ENCODE assay signal across 18 mouse cellular contexts in genomic region chr16:30722372-30722771, GRCm38 (mm10).
A peak's percentile ranks its signal among the peaks of the same experiment; 100 is the strongest.
DNase-seq lines count a peak whose midpoint lies in the region; ATAC-seq and TF ChIP-seq lines count a peak whose summit lies in the region.
"Had no signal": no experiment of that assay in that cellular context is flagged by ENCODE, and none has a peak within 500 bp of the region (broad histone marks: within the 10 kb centered on the region; RNA-seq: fewer than 3 reads in every experiment).

No protein-coding gene starts in this region.

- ATAC-seq in hematopoietic stem cell, adult 5-6 weeks (replicated peaks in 1 of 2; ENCODE audit: insufficient read depth in 1 of 2, low FRiP score in 2 of 2, low TSS enrichment in 1 of 2, low read depth in 1 of 2, poor library complexity in 2 of 2, severe bottlenecking in 2 of 2): peak; percentile 54 to 85
- ATAC-seq: intestine, postnatal 0 days; midbrain, embryonic 13.5 days had no signal

- WGBS in heart, adult 2 months: 48% methylated on average over 3 of the region's 3 CpGs

- peaks cover 2% of the 10 kb centered on the region; the same call in 1 of the 2 replicates for H3K4me1 ChIP-seq in heart, adult 2 months (ENCODE audit: control insufficient read depth, insufficient read depth, low read length)
- H3K4me1 ChIP-seq in CH12.LX (ENCODE audit: control insufficient read depth in 1 of 2, insufficient read depth in 2 of 2): peaks cover 9 to 28% of the 10 kb centered on the region in 2 experiments
- H3K4me1 ChIP-seq: midbrain, embryonic 13.5 days had no signal

- peak; percentile 36 to 49 for DNase-seq in heart, adult 2 months
- no peak for DNase-seq in heart, postnatal 4 days
- DNase-seq in CH12.LX (ENCODE audit: extremely low read depth): peak; percentile 61
- DNase-seq in thymus, postnatal 14 days: peak; percentile 39
- DNase-seq in embryo, embryonic 10 days (ENCODE audit: low spot score): no peak
- DNase-seq in kidney, postnatal 36 days: no peak
- DNase-seq in layer of hippocampus, postnatal 14 days (ENCODE audit: low spot score in 2 of 2): no peak
- DNase-seq: cerebellum, postnatal 14 days; heart, postnatal 36 days; layer of hippocampus, adult 9-11 months; liver; lung, adult 2 months had no signal

- no peak for TF ChIP-seq CTCF in heart, adult 2 months (IDR thresholded peaks at IDR 0.05)
- TF ChIP-seq CTCF in CH12.LX (conservative IDR thresholded peaks at IDR 0.05 in 1 of 2, IDR thresholded peaks at IDR 0.05 in 1 of 2; ENCODE audit: low read depth in 2 of 2, low read length in 2 of 2): no peak

- no peaks in the 10 kb centered on the region for H3K36me3 ChIP-seq in heart, adult 2 months (ENCODE audit: control insufficient read depth, insufficient read depth, low read length)
- H3K36me3 ChIP-seq in CH12.LX (replicated peaks in 1 of 2; ENCODE audit: control insufficient read depth in 1 of 2, insufficient read depth in 1 of 2, low read length in 1 of 2): no peaks in the 10 kb centered on the region
- H3K36me3 ChIP-seq: embryonic facial prominence, embryonic 13.5 days; forebrain, embryonic 10.5 days; midbrain, embryonic 13.5 days had no signal

- peak; percentile 44; the same call in 1 of the 2 replicates for TF ChIP-seq POLR2A in heart, adult 2 months (IDR thresholded peaks at IDR 0.05; ENCODE audit: insufficient read depth, low read depth, low read length)
- no peak for TF ChIP-seq POLR2A in CH12.LX (IDR thresholded peaks at IDR 0.05; ENCODE audit: low read depth, low read length)

- no peak overlapping the region for H3K9ac ChIP-seq in heart, adult 2 months (ENCODE audit: low read depth, low read length)
- no peak overlapping the region for H3K9ac ChIP-seq in CH12.LX (ENCODE audit: insufficient read depth, low read depth)
- H3K9ac ChIP-seq: embryonic facial prominence, embryonic 13.5 days; midbrain, embryonic 13.5 days had no signal

- no peak for TF ChIP-seq RAD21 in CH12.LX (IDR thresholded peaks at IDR 0.05; ENCODE audit: low read depth, low read length)

- no peak overlapping the region for H3K4me2 ChIP-seq in CH12.LX (ENCODE audit: insufficient read depth, low read depth, poor library complexity, severe bottlenecking)
- H3K4me2 ChIP-seq: embryonic facial prominence, embryonic 13.5 days; midbrain, embryonic 13.5 days had no signal

- H3K27ac ChIP-seq in heart, adult 2 months: peak overlapping the region; percentile 50
- no peak overlapping the region for H3K27ac ChIP-seq in CH12.LX (ENCODE audit: insufficient read depth, low read depth)
- H3K27ac ChIP-seq: embryonic facial prominence, embryonic 13.5 days; forebrain, embryonic 10.5 days; kidney, postnatal 0 days; midbrain, embryonic 13.5 days had no signal

- no peak overlapping the region for H3K4me3 ChIP-seq in heart, adult 2 months
- no peak overlapping the region for H3K4me3 ChIP-seq in CH12.LX (replicated peaks in 1 of 3; ENCODE audit: low read depth in 2 of 3, low read length in 2 of 3, poor library complexity in 1 of 3)
- H3K4me3 ChIP-seq: embryonic facial prominence, embryonic 13.5 days; forebrain, embryonic 10.5 days; midbrain, embryonic 13.5 days had no signal

- in situ Hi-C loops in CH12.LX (cut with MboI; ENCODE audit: low pct_ligation_motif_present, low pct_unique_long_range_greater_than_20kb, low sequenced_read_pairs): no loop called here

- H3K79me2 ChIP-seq in heart, adult 2 months (replicated peaks; ENCODE audit: control insufficient read depth, insufficient read depth, low read length): no peaks in the 10 kb centered on the region
- no peaks in the 10 kb centered on the region for H3K79me2 ChIP-seq in CH12.LX (replicated peaks; ENCODE audit: control insufficient read depth, extremely low read depth, insufficient read depth, poor library complexity, severe bottlenecking)

- dilution Hi-C loops in CH12.LX (cut with MboI; ENCODE audit: extremely low pct_ligation_motif_present, extremely low pct_unique_long_range_greater_than_20kb, low sequenced_read_pairs): no loop called here

- H3K9me3 ChIP-seq in CH12.LX (replicated peaks; ENCODE audit: low read length): peaks cover 2% of the 10 kb centered on the region
- H3K9me3 ChIP-seq: forebrain, embryonic 10.5 days; midbrain, embryonic 13.5 days had no signal

- TF ChIP-seq EP300 in heart, adult 2 months (IDR thresholded peaks at IDR 0.05; ENCODE audit: insufficient read depth, low read depth, low read length): peak; percentile 55; the same call in 1 of the 2 replicates
- no peak for TF ChIP-seq EP300 in CH12.LX (IDR thresholded peaks at IDR 0.05; ENCODE audit: low read length)

- H3K27me3 ChIP-seq in heart, adult 2 months (ENCODE audit: control insufficient read depth, insufficient read depth, low read length): no peaks in the 10 kb centered on the region
- no peaks in the 10 kb centered on the region for H3K27me3 ChIP-seq in CH12.LX (replicated peaks)
- H3K27me3 ChIP-seq: embryonic facial prominence, embryonic 13.5 days; midbrain, embryonic 13.5 days had no signal

- intact Hi-C loops in heart, adult 2 months (cut with DNase I): no loop called here

TF ChIP-seq in CH12.LX, 34 proteins besides CTCF, POLR2A, EP300 and RAD21:
- no peak for TF ChIP-seq JUN (IDR thresholded peaks at IDR 0.05; ENCODE audit: insufficient read depth, low read depth, low read length)
- no peak for TF ChIP-seq GABPA (IDR thresholded peaks at IDR 0.05; ENCODE audit: insufficient replicate concordance, low read depth, low read length)

Comparison
In these comparisons a context has a peak if more than half of its experiments do, and no peak if none do; other contexts are left out.
1. DNase-seq: peak in heart, adult 2 months (2 of 2), CH12.LX (single experiment) and thymus, postnatal 14 days (single experiment); none in heart, postnatal 4 days (single experiment), embryo, embryonic 10 days (single experiment), kidney, postnatal 36 days (0 of 2) and layer of hippocampus, postnatal 14 days (0 of 2).